Mouse (Mus musculus) left cerebral cortex, adult 8-10 months (tissue): ENCODE measurements around the gene Cx3cl1. TPM values are rescaled to one million over a fixed set of nuclear protein-coding genes. Genes with fewer than 3 reads are reported as not detected.

Source experiments
- DNase-seq, 2 experiments: peaks; one replicate each; pipeline ENCODE4 v3.0.0; 2022; ENCODE audit warnings: low spot score in 2 of 2
- total RNA-seq, 4 experiments: library from RNA; stranded (reverse); gene quantifications; 2 replicates each; pipeline ENCODE4 v1.2.4; 2022

Gene Cx3cl1
- 100 to 1,000 TPM; 417 to 480 (median 456) TPM for total RNA-seq

DNA sequence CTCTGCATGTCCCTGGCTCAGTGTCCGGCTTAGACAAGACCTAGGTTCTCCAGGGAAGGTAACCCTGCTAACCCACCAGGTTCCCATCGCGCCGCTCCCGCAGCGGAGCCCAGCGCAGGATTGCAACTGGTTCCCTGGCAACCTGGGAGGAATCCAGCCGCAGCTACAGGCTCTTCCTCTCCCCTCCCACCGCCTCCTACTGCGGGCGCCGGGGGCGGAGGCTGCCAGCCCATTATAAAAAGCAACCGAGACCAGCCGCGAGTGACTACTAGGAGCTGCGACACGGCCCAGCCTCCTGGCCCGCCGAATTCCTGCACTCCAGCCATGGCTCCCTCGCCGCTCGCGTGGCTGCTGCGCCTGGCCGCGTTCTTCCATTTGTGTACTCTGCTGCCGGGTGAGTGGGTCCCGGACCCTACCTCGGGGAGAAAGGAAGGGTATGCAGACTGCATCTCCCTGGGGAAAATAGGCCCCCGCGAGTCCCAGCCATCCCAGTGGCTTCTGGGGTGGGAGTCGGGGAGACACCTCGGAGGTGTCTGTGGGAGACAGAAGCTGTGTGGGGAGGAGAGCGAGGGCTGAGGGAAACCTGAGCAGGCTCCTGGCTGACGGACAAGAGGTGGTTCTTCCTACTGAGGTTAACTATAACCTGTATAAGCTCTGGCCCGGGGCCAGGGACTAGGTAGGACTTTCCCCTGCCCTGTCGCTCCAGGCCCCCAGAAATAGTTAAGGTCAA lies at the start of gene Cx3cl1:
TSS of gene Cx3cl1 (plus strand) at position 69 of the 730 bp plus-strand sequence.
- peak; percentile 85 to 88 for DNase-seq

GRCm38 (mm10) chr8:94725998-94726397 lies 45.8 kb upstream of the Cx3cl1 start:
- DNase-seq, result no peak

- no peak for DNase-seq
These were observed 42.5 kb upstream of the Cx3cl1 start for GRCm38 (mm10) chr8:94729301-94729700.

- DNase-seq, result no peak
These were observed 37.9 kb upstream of the Cx3cl1 start for GRCm38 (mm10) chr8:94733821-94734465.

GRCm38 (mm10) chr8:94734735-94735350 lies 37.0 kb upstream of the Cx3cl1 start:
- no peak for DNase-seq

DNA sequence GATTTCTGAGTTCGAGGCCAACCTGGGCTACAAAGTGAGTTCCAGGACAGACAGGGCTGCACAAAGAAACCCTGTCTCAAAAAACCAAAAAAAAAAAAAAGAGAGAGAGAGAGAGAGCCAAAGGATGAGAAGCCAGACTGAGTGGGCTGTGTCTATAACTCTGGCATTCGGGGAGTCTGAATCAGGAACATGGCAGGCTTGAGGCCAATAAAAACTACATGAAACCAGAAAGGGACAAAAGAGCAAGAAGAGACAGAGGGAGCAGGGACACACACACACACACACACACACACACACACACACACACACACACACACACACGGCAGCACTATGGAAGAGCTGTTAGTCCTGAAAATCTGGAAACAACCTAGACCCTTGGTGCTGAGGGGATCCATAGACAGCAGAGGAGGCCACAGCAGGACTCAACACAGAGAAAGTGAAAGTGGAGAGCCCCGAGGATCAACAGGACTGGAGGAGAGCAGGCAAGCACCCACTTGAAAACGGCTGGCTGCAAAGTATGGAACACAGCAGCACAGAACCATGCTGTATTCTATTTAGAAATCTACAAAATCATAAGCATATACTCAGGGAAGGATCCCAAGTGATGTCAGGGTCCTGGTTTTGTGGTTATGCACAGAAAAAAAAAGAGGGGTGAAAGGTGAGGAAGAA lies 36.2 kb upstream of the Cx3cl1 start:
- DNase-seq, result no peak

DNA sequence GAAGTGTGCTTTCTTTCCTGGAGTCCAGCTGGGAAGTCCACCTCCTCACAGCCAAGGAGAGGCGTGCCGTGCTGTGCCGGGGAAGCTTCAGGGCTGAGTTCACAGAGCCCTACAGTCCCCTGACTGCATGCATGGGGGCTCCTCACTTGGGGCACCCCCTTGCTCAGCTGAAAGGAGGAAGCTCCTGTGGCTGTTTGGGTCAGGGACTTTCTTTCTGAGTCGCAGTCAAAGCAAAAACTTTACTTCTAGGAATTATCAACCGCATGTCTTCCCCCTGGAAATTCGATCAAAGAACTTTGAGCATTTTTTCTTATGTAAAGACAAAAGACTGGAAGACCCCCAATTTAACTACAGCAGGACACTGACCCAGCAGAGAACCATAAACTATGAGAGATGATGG lies 32.0 kb upstream of the Cx3cl1 start:
- DNase-seq, result no peak

GRCm38 (mm10) chr8:94740591-94740990 lies 31.2 kb upstream of the Cx3cl1 start:
- DNase-seq, result no peak

DNA sequence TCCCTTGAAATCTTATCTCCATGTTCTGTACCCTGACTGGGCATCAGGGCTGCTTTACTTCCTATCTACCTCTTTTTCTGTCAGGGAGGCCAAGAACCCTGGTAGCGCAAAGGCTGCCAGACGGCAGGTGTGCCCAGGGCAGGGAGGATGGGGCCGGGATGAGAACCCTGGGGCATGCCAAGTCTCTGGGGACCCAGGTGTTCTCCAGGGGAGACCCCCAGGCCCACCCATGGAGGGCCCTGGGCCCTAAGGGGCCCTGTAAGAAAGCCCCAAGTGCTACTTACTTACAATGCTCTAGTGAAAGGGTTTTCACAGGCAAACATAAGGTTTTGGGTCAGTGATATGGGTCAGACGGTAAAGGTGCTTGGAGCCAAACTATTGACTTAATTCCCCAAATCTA lies 30.1 kb upstream of the Cx3cl1 start:
- DNase-seq, result no peak

GRCm38 (mm10) chr8:94744484-94744883 lies 27.3 kb upstream of the Cx3cl1 start:
- no peak for DNase-seq

DNA sequence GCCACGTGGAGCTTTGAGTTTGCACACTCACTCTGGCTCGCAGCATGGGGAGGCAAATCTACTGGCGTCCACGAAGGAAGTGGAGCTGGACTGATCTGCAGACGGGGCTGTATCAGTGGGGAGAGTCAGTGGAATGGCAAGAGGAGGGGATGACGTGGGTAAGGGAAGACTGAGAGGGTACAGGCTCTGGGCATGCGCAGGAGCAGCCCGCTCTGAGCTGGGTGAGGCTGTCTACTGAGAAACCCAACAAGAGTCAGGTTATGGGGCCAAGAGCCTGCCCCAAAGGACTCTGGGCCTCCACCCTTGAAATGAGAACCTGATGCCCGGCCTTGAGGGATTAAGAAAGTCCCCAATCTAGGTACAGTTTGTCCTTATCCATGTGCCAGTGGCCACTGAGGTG lies 26.8 kb upstream of the Cx3cl1 start:
- no peak for DNase-seq

DNA sequence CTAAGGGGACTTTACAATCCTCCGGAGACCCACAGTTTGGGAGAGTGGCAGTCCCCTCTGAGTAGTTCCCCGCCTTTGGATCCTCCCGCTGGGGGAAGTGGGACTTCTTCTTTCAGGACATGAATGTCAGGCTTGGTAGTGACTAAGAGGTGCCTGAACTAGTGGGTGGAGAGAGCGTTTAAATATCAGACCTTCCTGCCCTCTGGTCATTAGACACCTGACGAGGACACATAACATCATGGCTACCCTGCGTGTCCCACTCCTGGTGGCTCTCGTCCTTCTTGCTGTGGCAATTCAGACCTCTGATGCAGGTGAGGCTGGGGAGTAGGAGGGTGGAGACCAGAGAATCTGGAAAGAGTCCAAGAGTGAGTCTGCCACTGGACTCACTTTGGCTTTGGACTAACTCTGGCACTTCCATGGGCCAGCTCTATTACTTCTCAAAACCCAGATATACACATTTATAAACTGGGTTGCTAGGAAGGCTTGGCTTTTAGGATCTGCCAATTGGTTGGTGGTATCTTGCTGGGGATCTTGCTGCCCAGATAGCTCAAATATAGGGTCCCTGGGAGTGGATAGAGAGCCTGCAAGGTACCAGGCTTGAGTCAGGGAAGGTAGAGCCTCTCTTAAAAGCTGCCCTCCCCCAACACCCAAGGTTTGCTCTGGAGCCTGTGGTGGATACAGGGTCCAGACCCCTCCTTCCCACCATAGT lies 26.2 kb upstream of the Cx3cl1 start, which contains the start of gene Ccl22:
TSS of gene Ccl22 (plus strand) at position 115 of the 709 bp plus-strand sequence.
- DNase-seq, result no peak

GRCm38 (mm10) chr8:94746832-94747231 lies 25.0 kb upstream of the Cx3cl1 start:
- no peak for DNase-seq

DNA sequence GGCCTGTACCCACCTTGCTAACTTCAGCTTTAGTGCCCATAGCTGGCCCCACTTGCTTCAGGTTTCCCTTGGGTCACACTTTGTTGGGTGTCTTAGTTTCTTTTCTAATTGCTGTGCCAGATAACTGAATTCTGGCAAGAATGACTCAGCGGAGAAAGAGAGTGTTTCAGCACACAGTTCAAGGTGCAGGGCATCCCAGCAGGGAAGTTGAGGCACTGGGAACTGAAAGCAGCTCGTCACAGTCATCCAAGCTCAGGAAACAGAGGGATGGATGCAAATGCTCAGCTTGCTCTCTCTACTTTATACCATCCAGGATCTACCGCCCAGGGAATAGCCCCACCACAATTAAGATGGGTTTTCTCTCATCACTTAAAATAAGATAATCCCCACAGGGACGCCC lies 23.4 kb upstream of the Cx3cl1 start:
- no peak for DNase-seq

- DNase-seq, result no peak
These were observed 21.9 kb upstream of the Cx3cl1 start for GRCm38 (mm10) chr8:94749942-94750341.

GRCm38 (mm10) chr8:94751023-94751849 lies 20.6 kb upstream of the Cx3cl1 start:
- DNase-seq, result no peak

- DNase-seq, result no peak
These were observed 17.8 kb upstream of the Cx3cl1 start for GRCm38 (mm10) chr8:94754006-94754405.

GRCm38 (mm10) chr8:94754486-94754885 lies 17.3 kb upstream of the Cx3cl1 start:
- DNase-seq, result no peak

GRCm38 (mm10) chr8:94767035-94767434 lies 4.8 kb upstream of the Cx3cl1 start:
- no peak for DNase-seq

DNA sequence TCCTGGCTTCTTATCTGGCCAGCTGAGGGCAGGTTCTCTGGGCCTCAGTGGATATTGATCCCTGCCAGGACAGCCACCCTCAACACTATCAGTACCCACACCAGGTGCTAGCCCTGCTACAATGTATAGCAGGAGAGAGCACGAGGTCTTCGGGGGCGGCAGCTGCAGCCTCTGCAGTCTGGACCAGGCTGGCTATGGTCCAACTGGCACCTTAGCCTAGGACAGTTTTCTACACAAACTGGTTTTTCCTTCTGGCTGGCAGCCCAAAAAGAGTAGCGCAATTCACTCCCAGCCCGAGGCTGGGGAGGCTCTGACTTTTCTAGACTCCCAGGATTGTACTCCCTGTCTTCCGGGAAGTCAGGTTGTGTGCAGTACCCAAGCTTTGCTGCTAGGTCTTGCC lies 864 bp upstream of the Cx3cl1 start:
- DNase-seq, result no peak
